ENCODE assay signal across 9 mouse cellular contexts in the genomic region with DNA sequence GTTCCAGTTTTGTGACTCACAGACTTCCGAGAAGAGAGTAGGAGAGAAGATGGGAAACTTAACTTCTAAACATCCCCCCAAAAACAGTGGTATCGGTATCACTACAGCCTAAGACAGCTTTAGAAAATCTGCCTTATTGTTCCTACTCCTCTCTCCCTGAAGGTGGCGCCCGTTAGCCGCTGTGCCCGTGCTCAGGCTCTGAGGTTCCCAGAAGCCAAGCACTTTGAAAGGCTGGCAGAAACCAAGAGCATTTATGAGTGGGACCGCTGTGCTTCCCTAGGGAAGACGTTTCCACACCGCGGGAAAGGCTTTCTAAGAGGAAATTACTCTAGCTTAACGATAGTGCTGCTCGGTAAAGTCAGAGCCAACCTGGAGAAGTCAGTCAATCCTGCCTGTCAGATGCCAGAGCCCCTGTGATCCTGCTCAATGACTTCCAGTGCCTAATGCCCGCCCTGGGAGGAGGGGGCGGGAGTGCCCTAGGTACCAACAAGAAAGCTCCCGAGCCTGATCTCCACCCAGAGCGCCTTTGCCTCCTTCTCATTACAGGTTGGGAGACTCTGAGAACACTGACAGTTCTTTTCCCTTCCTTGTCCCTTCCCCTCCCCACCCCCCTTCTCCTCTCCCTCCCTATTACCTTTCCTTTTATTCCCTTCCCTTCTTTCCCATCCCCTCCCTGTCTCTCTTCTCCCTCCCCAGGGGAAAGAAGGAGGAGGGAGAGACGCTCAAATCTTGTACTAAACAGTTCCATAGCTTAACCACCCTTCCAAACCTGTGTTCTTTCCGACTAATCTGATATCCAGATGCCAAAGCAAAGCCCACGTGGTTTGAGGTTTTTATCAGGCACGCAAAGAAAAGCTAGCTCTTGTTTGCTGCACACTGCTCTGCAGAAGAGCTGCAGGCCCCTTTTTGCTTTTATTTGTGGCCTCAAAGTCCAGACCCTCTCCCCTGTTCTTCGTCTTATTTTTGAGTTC.
DNase-seq lines count a peak whose midpoint lies in the region; ATAC-seq and TF ChIP-seq lines count a peak whose summit lies in the region.
"Had no signal": no experiment of that assay in that cellular context is flagged by ENCODE, and none has a peak within 500 bp of the region (broad histone marks: within the 10 kb centered on the region; RNA-seq: fewer than 3 reads in every experiment).

No protein-coding gene starts in this region.

- ATAC-seq in lung, embryonic 14.5 days (ENCODE audit: insufficient read depth), result peak; percentile 90
- ATAC-seq in monocyte, adult 5-6 weeks (replicated peaks; ENCODE audit: insufficient number of reproducible peaks, low FRiP score, low TSS enrichment, poor library complexity, severe bottlenecking), result no peak

- peak; percentile 79 for DNase-seq in Muller cell, postnatal 12 days (ENCODE audit: inconsistent ontology term)
- peak; percentile 92 for DNase-seq in cerebellum, postnatal 10 days
- peak; percentile 61 to 80 for DNase-seq in frontal cortex, postnatal 14 days (ENCODE audit: low spot score in 2 of 2)
- peak; percentile 82 for DNase-seq in hindbrain, embryonic 10.5 days (ENCODE audit: low spot score)
- DNase-seq in layer of hippocampus, adult 8-10 months (ENCODE audit: low spot score in 2 of 2), result peak; percentile 77 to 87
- peak; percentile 93 for DNase-seq in lung, embryonic 14.5 days
- peak; percentile 34 for DNase-seq in retina, adult 2 months (ENCODE audit: low read depth, low spot score)

- no peak overlapping the region for H3K9ac ChIP-seq in lung, embryonic 14.5 days

- TF ChIP-seq CTCF in lung, embryonic 14.5 days (IDR thresholded peaks at IDR 0.05; ENCODE audit: low read depth), result peak; percentile 94

- H3K27ac ChIP-seq in hindbrain, embryonic 10.5 days, result peak overlapping the region; percentile 70
- H3K27ac ChIP-seq in lung, embryonic 14.5 days (ENCODE audit: low read depth), result no peak overlapping the region

- H3K4me2 ChIP-seq in lung, embryonic 14.5 days, result peak overlapping the region; percentile 59

- 7% methylated on average over 21 of the region's 21 CpGs for WGBS in hindbrain, embryonic 10.5 days
- 4% methylated on average over 21 of the region's 21 CpGs for whole genome bisulfite sequencing in lung, embryonic 14.5 days

- no peaks in the 10 kb centered on the region for H3K36me3 ChIP-seq in hindbrain, embryonic 10.5 days
- no peaks in the 10 kb centered on the region for H3K36me3 ChIP-seq in lung, embryonic 14.5 days (ENCODE audit: insufficient read depth)

- peaks cover 14% of the 10 kb centered on the region; the same call in 1 of the 2 replicates for H3K27me3 ChIP-seq in hindbrain, embryonic 10.5 days (ENCODE audit: insufficient read depth, poor library complexity, severe bottlenecking)
- H3K27me3 ChIP-seq in lung, embryonic 14.5 days (ENCODE audit: insufficient read depth, low read length), result 0 out of 2 replicates have a peak, but pooled peaks cover 5% of the 10 kb centered on the region

- peaks cover 11% of the 10 kb centered on the region for H3K4me1 ChIP-seq in hindbrain, embryonic 10.5 days (replicated peaks)
- H3K4me1 ChIP-seq in lung, embryonic 14.5 days (ENCODE audit: insufficient read depth), result no peaks in the 10 kb centered on the region

- peak overlapping the region; percentile 49 for H3K4me3 ChIP-seq in hindbrain, embryonic 10.5 days
- peak overlapping the region; percentile 18 for H3K4me3 ChIP-seq in lung, embryonic 14.5 days (ENCODE audit: low read depth, low read length)
- H3K4me3 ChIP-seq: erythroblast, embryonic 14.5 days had no signal

- no peaks in the 10 kb centered on the region for H3K9me3 ChIP-seq in hindbrain, embryonic 10.5 days
- H3K9me3 ChIP-seq in lung, embryonic 14.5 days (ENCODE audit: low read depth, low read length), result no peaks in the 10 kb centered on the region

Comparison
In these comparisons a context has a peak if more than half of its experiments do, and no peak if none do; other contexts are left out.
1. DNase-seq: peak in every context shown above with its lines; median percentile 93 in lung, embryonic 14.5 days; 92 in cerebellum, postnatal 10 days; 82 in hindbrain, embryonic 10.5 days; 82 in layer of hippocampus, adult 8-10 months; 79 in Muller cell, postnatal 12 days; 70 in frontal cortex, postnatal 14 days; 34 in retina, adult 2 months.